Mouse (Mus musculus): ENCODE measurements around the gene Cyp4f16. TPM values are rescaled to one million over a fixed set of nuclear protein-coding genes. Genes with fewer than 3 reads are reported as not detected.
A peak's percentile ranks its signal among the peaks of the same experiment; 100 is the strongest.

The Cyp4f16 gene
- polyA plus RNA-seq, 1 experiment from 2014 or later: 19.5 TPM

DNA sequence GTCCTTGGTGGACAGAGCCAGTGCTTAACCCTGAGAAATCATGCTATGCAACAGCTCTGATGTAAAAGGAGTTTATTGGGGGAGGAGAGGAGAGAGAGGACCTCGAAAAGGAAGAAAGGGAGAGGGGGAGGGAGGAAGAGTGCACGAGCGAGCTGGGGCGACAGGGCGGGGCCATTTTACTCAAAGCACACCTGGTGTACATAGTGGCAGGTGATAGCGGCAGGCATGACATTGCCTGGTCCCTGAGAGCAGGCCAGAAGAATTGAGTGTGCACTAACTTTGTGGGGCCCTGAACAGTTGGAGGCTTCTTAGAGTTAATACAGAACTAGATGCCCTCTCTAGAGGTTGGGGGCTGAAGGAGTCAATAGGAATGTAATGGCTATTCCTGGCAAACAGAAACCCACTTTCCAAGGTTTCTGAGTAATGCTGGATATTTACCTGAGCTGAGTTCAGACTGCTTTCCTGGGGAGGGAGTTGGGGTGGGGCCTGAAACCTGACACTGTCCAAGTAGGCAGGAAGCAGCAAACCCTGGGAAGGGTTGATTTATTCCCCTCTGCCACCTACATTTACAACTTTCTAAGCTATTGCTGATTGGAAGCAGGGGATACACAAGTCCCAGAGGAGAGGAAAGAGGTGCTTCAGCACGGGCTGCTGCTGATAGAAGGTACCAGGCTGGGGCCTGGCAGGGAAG lies 41.3 kb downstream of the Cyp4f16 start:
- ATAC-seq (no peak), DNase-seq (ENCODE audit: low spot score) (peak; percentile 9)
- WGBS: 40% methylated on average over 7 of the region's 7 CpGs
- no peak overlapping the region for H3K4me3 ChIP-seq (ENCODE audit: low read depth, low read length)
- H3K9me3 ChIP-seq (ENCODE audit: low read length): no peaks in the 10 kb centered on the region
- no peaks in the 10 kb centered on the region for H3K36me3 ChIP-seq (ENCODE audit: insufficient read depth, low read length)
- no peak overlapping the region for H3K9ac ChIP-seq (replicated peaks; ENCODE audit: low read depth)
- TF ChIP-seq CTCF (IDR thresholded peaks at IDR 0.05) (no peak), EP300 (IDR thresholded peaks at IDR 0.05) (no peak)
- H3K4me1 ChIP-seq (ENCODE audit: insufficient read depth, low read depth, low read length): no peaks in the 10 kb centered on the region
- no peak overlapping the region for H3K27ac ChIP-seq (ENCODE audit: low read length)
- H3K27me3 ChIP-seq (replicated peaks; ENCODE audit: insufficient read depth, low read length): no peaks in the 10 kb centered on the region
- H3K4me2 ChIP-seq (replicated peaks; ENCODE audit: low read depth, low read length): no peak overlapping the region

DNA sequence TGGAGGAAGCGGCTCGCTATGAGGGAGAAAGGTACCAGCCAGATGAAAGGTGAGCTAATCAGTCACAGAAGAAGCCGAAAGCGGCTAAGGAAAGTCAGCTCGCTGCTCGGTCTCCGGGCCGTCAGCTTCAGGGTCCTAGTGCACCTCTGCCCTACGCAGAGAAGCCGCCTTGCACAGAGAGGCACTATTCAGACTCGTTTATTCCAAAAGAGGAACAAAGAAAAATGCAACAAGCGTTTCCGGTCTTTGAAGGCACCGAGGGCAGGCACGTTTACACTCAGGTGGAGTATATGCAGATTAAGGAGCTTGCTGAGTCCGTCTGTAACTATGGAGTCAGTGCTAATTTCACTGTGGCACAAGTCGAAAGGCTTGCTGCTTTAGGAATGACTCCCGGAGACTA lies 60.1 kb downstream of the Cyp4f16 start:
- H3K27ac ChIP-seq (ENCODE audit: low read length): no peak overlapping the region
- no peak overlapping the region for H3K4me2 ChIP-seq (replicated peaks; ENCODE audit: low read depth, low read length)
- TF ChIP-seq EP300 (IDR thresholded peaks at IDR 0.05): no peak
- no peak for TF ChIP-seq CTCF (IDR thresholded peaks at IDR 0.05)
- WGBS: 82% methylated on average over 18 of the region's 18 CpGs
- no peaks in the 10 kb centered on the region for H3K4me1 ChIP-seq (ENCODE audit: insufficient read depth, low read depth, low read length)
- H3K27me3 ChIP-seq (replicated peaks; ENCODE audit: insufficient read depth, low read length): no peaks in the 10 kb centered on the region
- DNase-seq (ENCODE audit: low spot score) (no peak), ATAC-seq (no peak)
- no peak overlapping the region for H3K9ac ChIP-seq (replicated peaks; ENCODE audit: low read depth)
- H3K4me3 ChIP-seq (ENCODE audit: low read depth, low read length): no peak overlapping the region
- H3K36me3 ChIP-seq (ENCODE audit: insufficient read depth, low read length): no peaks in the 10 kb centered on the region
- no peaks in the 10 kb centered on the region for H3K9me3 ChIP-seq (ENCODE audit: low read length)

Other genes with a start within 250 kb of the Cyp4f16 start
- gene Akap8, start 215.3 kb upstream of the Cyp4f16 start, polyA plus RNA-seq (2015; fragmentation: Nextera tagmentation; extraction: Ambion mirVana): 30.2 and 34.0 TPM in 2 replicates
- 59.9 and 66.3 TPM in 2 replicates for gene Akap8l, start 186.0 kb upstream of the Cyp4f16 start, polyA plus RNA-seq (2015; fragmentation: Nextera tagmentation; extraction: Ambion mirVana)
- gene Wiz, start 147.1 kb upstream of the Cyp4f16 start, polyA plus RNA-seq (2015; fragmentation: Nextera tagmentation; extraction: Ambion mirVana): 12.1 and 12.8 TPM in 2 replicates
- 0.79 and 1.2 TPM in 2 replicates for gene Rasal3, start 133.0 kb upstream of the Cyp4f16 start, polyA plus RNA-seq (2015; fragmentation: Nextera tagmentation; extraction: Ambion mirVana)
- 0.05 TPM in 1 of 2 replicates, not detected in the other for gene Pglyrp2, start 112.4 kb upstream of the Cyp4f16 start, polyA plus RNA-seq (2015; fragmentation: Nextera tagmentation; extraction: Ambion mirVana)
- 3.2 and 4.9 TPM in 2 replicates for gene Cyp4f39, start 83.8 kb upstream of the Cyp4f16 start, polyA plus RNA-seq (2015; fragmentation: Nextera tagmentation; extraction: Ambion mirVana)
- 5.0 and 5.2 TPM in 2 replicates for gene Cyp4f17, start 30.5 kb upstream of the Cyp4f16 start, polyA plus RNA-seq (2015; fragmentation: Nextera tagmentation; extraction: Ambion mirVana)
- gene Cyp4f37, start 84.8 kb downstream of the Cyp4f16 start, polyA plus RNA-seq (2015; fragmentation: Nextera tagmentation; extraction: Ambion mirVana): not detected in 2 replicates
- not detected in 2 replicates for gene Cyp4f40, start 122.3 kb downstream of the Cyp4f16 start, polyA plus RNA-seq (2015; fragmentation: Nextera tagmentation; extraction: Ambion mirVana)
- 0.33 and 0.39 TPM in 2 replicates for gene Cyp4f15, start 149.1 kb downstream of the Cyp4f16 start, polyA plus RNA-seq (2015; fragmentation: Nextera tagmentation; extraction: Ambion mirVana)

Data from lung, postnatal 0 days (tissue).